ENCODE assay signal across 15 mouse cellular contexts in the genomic region with DNA sequence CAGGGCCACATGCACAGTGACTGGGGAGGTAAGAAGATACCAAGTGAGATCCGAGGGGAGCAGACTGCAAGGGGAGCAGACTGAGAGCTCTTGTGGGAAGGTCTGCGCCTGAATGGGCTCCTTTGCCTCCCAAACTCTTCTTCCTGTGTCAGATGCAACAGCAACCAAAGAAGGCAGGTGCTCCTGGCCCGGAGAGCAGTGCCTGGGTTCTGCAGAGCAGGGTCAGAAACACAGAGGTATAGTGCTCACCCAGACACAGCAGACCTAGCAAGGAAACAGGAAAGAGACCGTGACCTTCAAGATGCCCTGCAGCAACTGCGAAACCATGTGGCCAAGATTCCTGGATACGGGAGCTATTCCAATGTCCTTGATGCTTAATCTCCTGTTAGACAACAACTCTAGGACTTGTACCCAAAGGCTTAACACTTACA.
DNase-seq lines count a peak whose midpoint lies in the region; ATAC-seq lines count a peak whose summit lies in the region.
"Had no signal": no experiment of that assay in that cellular context is flagged by ENCODE, and none has a peak within 500 bp of the region (broad histone marks: within the 10 kb centered on the region; RNA-seq: fewer than 3 reads in every experiment).

No protein-coding gene starts in this region.

- H3K4me2 ChIP-seq in heart, embryonic 15.5 days, result peak overlapping the region; percentile 33
- H3K4me2 ChIP-seq in kidney, embryonic 16.5 days (replicated peaks; ENCODE audit: low read depth, low read length), result no peak overlapping the region
- H3K4me2 ChIP-seq: hindbrain, embryonic 15.5 days; limb, embryonic 12.5 days; liver, embryonic 15.5 days; midbrain, embryonic 13.5 days had no signal

- H3K36me3 ChIP-seq in heart, embryonic 15.5 days, result no peaks in the 10 kb centered on the region
- H3K36me3 ChIP-seq in kidney, embryonic 16.5 days (ENCODE audit: insufficient read depth, low read length), result no peaks in the 10 kb centered on the region; the same call in 1 of the 2 replicates
- H3K36me3 ChIP-seq: hindbrain, embryonic 15.5 days; limb, embryonic 12.5 days; liver, embryonic 15.5 days; midbrain, embryonic 13.5 days had no signal

- peaks cover 80% of the 10 kb centered on the region for H3K4me1 ChIP-seq in heart, embryonic 15.5 days (replicated peaks)
- peaks cover 62% of the 10 kb centered on the region for H3K4me1 ChIP-seq in kidney, embryonic 16.5 days (ENCODE audit: insufficient read depth, low read length)

- WGBS in heart, embryonic 15.5 days, result 50% methylated on average over 6 of the region's 6 CpGs
- 65% methylated on average over 6 of the region's 6 CpGs for WGBS in kidney, embryonic 16.5 days

- H3K9ac ChIP-seq in heart, embryonic 15.5 days, result peak overlapping the region; percentile 28; the same call in 1 of the 2 replicates
- no peak overlapping the region for H3K9ac ChIP-seq in kidney, embryonic 16.5 days (replicated peaks; ENCODE audit: low read length)
- H3K9ac ChIP-seq: forebrain, postnatal 0 days; hindbrain, embryonic 15.5 days; limb, embryonic 12.5 days; liver, embryonic 15.5 days; midbrain, embryonic 13.5 days had no signal

- peak overlapping the region; percentile 89 for H3K27ac ChIP-seq in heart, embryonic 15.5 days
- H3K27ac ChIP-seq in kidney, embryonic 16.5 days (ENCODE audit: low read length), result peak overlapping the region; percentile 16; the same call in 1 of the 2 replicates
- H3K27ac ChIP-seq: hindbrain, embryonic 15.5 days; limb, embryonic 12.5 days; liver, embryonic 15.5 days; midbrain, embryonic 13.5 days had no signal

- DNase-seq in adrenal gland, postnatal 14 days, result peak; percentile 58
- no peak for DNase-seq in adrenal gland, postnatal 36 days
- DNase-seq in ZHBTc4 (ENCODE audit: low read depth, low spot score), result peak; percentile 16
- no peak for DNase-seq in cerebellum, adult 9-10 months
- DNase-seq in urinary bladder, postnatal 36 days (ENCODE audit: low spot score in 2 of 2), result no peak
- DNase-seq: embryo, embryonic 11 days; forebrain, postnatal 0 days; layer of hippocampus, postnatal 36 days had no signal

- no peaks in the 10 kb centered on the region for H3K9me3 ChIP-seq in heart, embryonic 15.5 days (replicated peaks)
- no peaks in the 10 kb centered on the region for H3K9me3 ChIP-seq in kidney, embryonic 16.5 days (ENCODE audit: low read length)
- H3K9me3 ChIP-seq: hindbrain, embryonic 15.5 days; limb, embryonic 12.5 days; liver, embryonic 15.5 days; midbrain, embryonic 13.5 days had no signal

- H3K4me3 ChIP-seq in heart, embryonic 15.5 days, result no peak overlapping the region; the same call in 1 of the 2 replicates
- no peak overlapping the region for H3K4me3 ChIP-seq in kidney, embryonic 16.5 days (ENCODE audit: low read length)
- H3K4me3 ChIP-seq: hindbrain, embryonic 15.5 days; limb, embryonic 12.5 days; liver, embryonic 15.5 days; midbrain, embryonic 13.5 days had no signal

- H3K27me3 ChIP-seq in heart, embryonic 15.5 days, result no peaks in the 10 kb centered on the region
- no peaks in the 10 kb centered on the region for H3K27me3 ChIP-seq in kidney, embryonic 16.5 days (ENCODE audit: insufficient read depth, low read length)
- H3K27me3 ChIP-seq: hindbrain, embryonic 15.5 days; limb, embryonic 12.5 days; liver, embryonic 15.5 days; midbrain, embryonic 13.5 days had no signal

- no peak for ATAC-seq in heart, embryonic 15.5 days (replicated peaks; ENCODE audit: insufficient number of reproducible peaks, insufficient read depth, low FRiP score, low read depth)
- ATAC-seq in kidney, embryonic 16.5 days (ENCODE audit: low FRiP score, low TSS enrichment), result no peak
- ATAC-seq in megakaryocyte-erythroid progenitor cell, adult 5-6 weeks (replicated peaks; ENCODE audit: low FRiP score, low TSS enrichment, poor library complexity, severe bottlenecking), result no peak
- ATAC-seq: forebrain, postnatal 0 days; midbrain, embryonic 13.5 days had no signal

Comparison
In these comparisons a context has a peak if more than half of its experiments do, and no peak if none do; other contexts are left out.
1. DNase-seq: peak in adrenal gland, postnatal 14 days (single experiment) and ZHBTc4 (single experiment); none in adrenal gland, postnatal 36 days (0 of 2), cerebellum, adult 9-10 months (single experiment) and urinary bladder, postnatal 36 days (0 of 2).